Mouse (Mus musculus): ENCODE results near the gene Frem2.

Gene Frem2

GRCm38 (mm10) chr3:53656878-53657561 lies at the start of gene Frem2:
Gene Frem2, minus strand, starts transcription at chr3:53657355.
- DNase-seq (ENCODE audit: low spot score in 2 of 2): peak in 1 of 2 experiments; percentile 67

- DNase-seq (ENCODE audit: low spot score in 2 of 2): no peak
These were observed 48.9 kb upstream of the Frem2 start for GRCm38 (mm10) chr3:53705992-53706495.

- peak in 1 of 2 experiments; percentile 25 for DNase-seq (ENCODE audit: low spot score in 2 of 2)
These were observed 46.0 kb upstream of the Frem2 start for GRCm38 (mm10) chr3:53703126-53703505.

GRCm38 (mm10) chr3:53702421-53703125 lies 45.4 kb upstream of the Frem2 start:
- no peak for DNase-seq (ENCODE audit: low spot score in 2 of 2)

GRCm38 (mm10) chr3:53701940-53702339 lies 44.8 kb upstream of the Frem2 start:
- DNase-seq (ENCODE audit: low spot score in 2 of 2): no peak

- no peak for DNase-seq (ENCODE audit: low spot score in 2 of 2)
These were observed 30.6 kb upstream of the Frem2 start for GRCm38 (mm10) chr3:53687776-53688175.

- no peak for DNase-seq (ENCODE audit: low spot score in 2 of 2)
These were observed 25.1 kb upstream of the Frem2 start for GRCm38 (mm10) chr3:53682244-53682643.

GRCm38 (mm10) chr3:53680816-53681215 lies 23.7 kb upstream of the Frem2 start:
- no peak for DNase-seq (ENCODE audit: low spot score in 2 of 2)

- DNase-seq (ENCODE audit: low spot score in 2 of 2): no peak
These were observed 17.1 kb upstream of the Frem2 start for GRCm38 (mm10) chr3:53674225-53674624.

GRCm38 (mm10) chr3:53669736-53670135 lies 12.6 kb upstream of the Frem2 start:
- DNase-seq (ENCODE audit: low spot score in 2 of 2): no peak

- DNase-seq (ENCODE audit: low spot score in 2 of 2): peak in 1 of 2 experiments; percentile 48
These were observed 784 bp upstream of the Frem2 start for GRCm38 (mm10) chr3:53657744-53658534.

GRCm38 (mm10) chr3:53656328-53656877 lies 752 bp downstream of the Frem2 start:
- no peak for DNase-seq (ENCODE audit: low spot score in 2 of 2)

- DNase-seq (ENCODE audit: low spot score in 2 of 2): no peak
These were observed 1.8 kb downstream of the Frem2 start for GRCm38 (mm10) chr3:53655343-53655742.

GRCm38 (mm10) chr3:53650003-53650748 lies 7.0 kb downstream of the Frem2 start:
- DNase-seq (ENCODE audit: low spot score in 2 of 2): no peak

GRCm38 (mm10) chr3:53649425-53649824 lies 7.7 kb downstream of the Frem2 start:
- DNase-seq (ENCODE audit: low spot score in 2 of 2): no peak

- no peak for DNase-seq (ENCODE audit: low spot score in 2 of 2)
These were observed 8.3 kb downstream of the Frem2 start for GRCm38 (mm10) chr3:53648902-53649301.

- no peak for DNase-seq (ENCODE audit: low spot score in 2 of 2)
These were observed 21.2 kb downstream of the Frem2 start for GRCm38 (mm10) chr3:53635948-53636347.

GRCm38 (mm10) chr3:53631126-53631525 lies 26.0 kb downstream of the Frem2 start:
- DNase-seq (ENCODE audit: low spot score in 2 of 2): no peak

- no peak for DNase-seq (ENCODE audit: low spot score in 2 of 2)
These were observed 26.5 kb downstream of the Frem2 start for GRCm38 (mm10) chr3:53630630-53631029.

- no peak for DNase-seq (ENCODE audit: low spot score in 2 of 2)
These were observed 27.2 kb downstream of the Frem2 start for GRCm38 (mm10) chr3:53629966-53630365.

GRCm38 (mm10) chr3:53623222-53623621 lies 33.9 kb downstream of the Frem2 start:
- no peak for DNase-seq (ENCODE audit: low spot score in 2 of 2)
